ENCODE assay signal across 32 mouse cellular contexts in the genomic region with DNA sequence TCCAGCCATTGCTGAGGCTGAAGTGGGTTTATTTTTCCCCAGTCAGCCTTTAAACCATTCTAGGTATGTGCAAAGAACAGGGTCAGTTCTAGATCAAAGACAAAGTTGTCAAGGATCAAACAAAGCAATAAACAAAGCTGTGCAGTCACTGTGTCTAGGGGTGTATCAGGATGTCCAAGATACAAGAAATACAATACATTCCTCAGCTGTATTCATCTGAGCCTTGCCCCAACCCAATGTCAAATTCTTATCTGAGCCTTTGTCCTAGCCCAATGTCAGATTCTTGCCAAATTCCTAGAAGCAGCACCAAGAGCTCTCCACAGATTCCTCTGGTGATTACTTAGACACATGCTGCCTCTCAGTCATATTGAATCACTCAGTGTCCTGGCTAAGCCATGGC.
"Had no signal": no experiment of that assay in that cellular context is flagged by ENCODE, and none has a peak within 500 bp of the region (broad histone marks: within the 10 kb centered on the region; RNA-seq: fewer than 3 reads in every experiment).

No protein-coding gene starts in this region.

- H3K9ac ChIP-seq: limb, embryonic 12.5 days; limb, embryonic 13.5 days; limb, embryonic 15.5 days; liver, embryonic 12.5 days; liver, embryonic 13.5 days; liver, embryonic 14.5 days; liver, embryonic 15.5 days; lung, embryonic 14.5 days; lung, embryonic 15.5 days; midbrain, embryonic 12.5 days; midbrain, embryonic 13.5 days; midbrain, embryonic 15.5 days; neural tube, embryonic 12.5 days; neural tube, embryonic 13.5 days had no signal

- DNase-seq: left cerebral cortex, postnatal 4 days; liver; liver, embryonic 13.5 days; lung, adult 18-20 months; lung, adult 2 months; lung, embryonic 14.5 days; lung, postnatal 10 days; lung, postnatal 14 days; lung, postnatal 36 days; lung, postnatal 4 days; midbrain, embryonic 14.5 days had no signal

- H3K36me3 ChIP-seq: limb, embryonic 10.5 days; limb, embryonic 12.5 days; limb, embryonic 13.5 days; limb, embryonic 15.5 days; liver, embryonic 12.5 days; liver, embryonic 13.5 days; liver, embryonic 15.5 days; lung, embryonic 15.5 days; midbrain, embryonic 10.5 days; midbrain, embryonic 12.5 days; midbrain, embryonic 15.5 days; neural tube, embryonic 12.5 days; neural tube, embryonic 13.5 days had no signal

- H3K9me3 ChIP-seq: limb, embryonic 10.5 days; limb, embryonic 15.5 days; liver, embryonic 13.5 days; liver, embryonic 15.5 days; midbrain, embryonic 12.5 days had no signal

- H3K27me3 ChIP-seq: limb, embryonic 12.5 days; limb, embryonic 13.5 days; limb, embryonic 15.5 days; liver, embryonic 12.5 days; liver, embryonic 13.5 days; liver, embryonic 15.5 days; lung, embryonic 15.5 days; megakaryocyte, embryonic 14.5 days; midbrain, embryonic 12.5 days; midbrain, embryonic 13.5 days; midbrain, embryonic 15.5 days; neural tube, embryonic 12.5 days; neural tube, embryonic 13.5 days had no signal

- H3K4me2 ChIP-seq: limb, embryonic 12.5 days; limb, embryonic 13.5 days; limb, embryonic 15.5 days; liver, embryonic 11.5 days; liver, embryonic 12.5 days; liver, embryonic 13.5 days; liver, embryonic 15.5 days; lung, embryonic 14.5 days; lung, embryonic 15.5 days; midbrain, embryonic 11.5 days; midbrain, embryonic 12.5 days; midbrain, embryonic 13.5 days; midbrain, embryonic 15.5 days; neural tube, embryonic 12.5 days; neural tube, embryonic 13.5 days had no signal

- H3K4me3 ChIP-seq: limb, embryonic 10.5 days; limb, embryonic 12.5 days; limb, embryonic 13.5 days; limb, embryonic 15.5 days; liver, embryonic 12.5 days; liver, embryonic 13.5 days; liver, embryonic 15.5 days; lung, embryonic 15.5 days; midbrain, embryonic 10.5 days; midbrain, embryonic 12.5 days; midbrain, embryonic 13.5 days; midbrain, embryonic 15.5 days; myocyte; neural tube, embryonic 12.5 days; neural tube, embryonic 13.5 days had no signal

- H3K27ac ChIP-seq: limb, embryonic 10.5 days; limb, embryonic 12.5 days; limb, embryonic 13.5 days; limb, embryonic 15.5 days; liver, embryonic 12.5 days; liver, embryonic 13.5 days; liver, embryonic 14.5 days; liver, embryonic 15.5 days; lung, embryonic 15.5 days; macrophage; midbrain, embryonic 10.5 days; midbrain, embryonic 12.5 days; midbrain, embryonic 13.5 days; midbrain, embryonic 15.5 days; neural tube, embryonic 12.5 days; neural tube, embryonic 13.5 days had no signal

- ATAC-seq: liver, embryonic 12.5 days; lung, postnatal 0 days; midbrain, embryonic 13.5 days; midbrain, embryonic 15.5 days; midbrain, embryonic 16.5 days had no signal

- H3K4me1 ChIP-seq: limb, embryonic 10.5 days; limb, embryonic 12.5 days; limb, embryonic 13.5 days; limb, embryonic 15.5 days; liver, embryonic 12.5 days; liver, embryonic 13.5 days; liver, embryonic 15.5 days; lung, embryonic 15.5 days; megakaryocyte, embryonic 14.5 days; midbrain, embryonic 10.5 days; midbrain, embryonic 12.5 days; midbrain, embryonic 13.5 days; midbrain, embryonic 15.5 days; neural tube, embryonic 12.5 days; neural tube, embryonic 13.5 days had no signal
